Mouse (Mus musculus): ENCODE results near the gene Mapkapk2. TPM values are rescaled to one million over a fixed set of nuclear protein-coding genes. Genes with fewer than 3 reads are reported as not detected.

Gene Mapkapk2
- polyA plus RNA-seq, 1 experiment = 1.3 TPM

GRCm38 (mm10) chr1:131012494-131012893, 85.1 kb downstream of the Mapkapk2 start:
- Histone ChIP-seq H3K36me3 (ENCODE audit: control insufficient read depth) (no peaks in the 10 kb centered on the region), H3K4me3 (replicated peaks) (no peak overlapping the region), H3K27me3 (ENCODE audit: control insufficient read depth) (no peaks in the 10 kb centered on the region), H3K9me3 (ENCODE audit: control insufficient read depth, low read length) (no peaks in the 10 kb centered on the region), H3K4me1 (ENCODE audit: control insufficient read depth) (peaks cover 5% of the 10 kb centered on the region)
- TF ChIP-seq GATA1 (IDR thresholded peaks at IDR 0.05; ENCODE audit: low read length) (no peak), TAL1 (IDR thresholded peaks at IDR 0.05; ENCODE audit: low read length) (no peak)

- Histone ChIP-seq H3K4me3 (replicated peaks) (no peak overlapping the region), H3K9me3 (ENCODE audit: control insufficient read depth, low read length) (no peaks in the 10 kb centered on the region), H3K36me3 (ENCODE audit: control insufficient read depth) (no peaks in the 10 kb centered on the region), H3K27me3 (ENCODE audit: control insufficient read depth) (no peaks in the 10 kb centered on the region), H3K4me1 (ENCODE audit: control insufficient read depth) (peaks cover 5% of the 10 kb centered on the region)
- TF ChIP-seq TAL1 (IDR thresholded peaks at IDR 0.05; ENCODE audit: low read length) (no peak), GATA1 (IDR thresholded peaks at IDR 0.05; ENCODE audit: low read length) (no peak)
These were observed 87.1 kb downstream of the Mapkapk2 start for GRCm38 (mm10) chr1:131010201-131011153.

- no peak overlapping the region for H3K4me3 ChIP-seq (replicated peaks)
- peaks cover 6% of the 10 kb centered on the region for H3K4me1 ChIP-seq (ENCODE audit: control insufficient read depth)
- no peaks in the 10 kb centered on the region for H3K27me3 ChIP-seq (ENCODE audit: control insufficient read depth)
- TF ChIP-seq TAL1 (IDR thresholded peaks at IDR 0.05; ENCODE audit: low read length) = no peak
- TF ChIP-seq GATA1 (IDR thresholded peaks at IDR 0.05; ENCODE audit: low read length) = no peak
- H3K36me3 ChIP-seq (ENCODE audit: control insufficient read depth) = no peaks in the 10 kb centered on the region
- H3K9me3 ChIP-seq (ENCODE audit: control insufficient read depth, low read length) = no peaks in the 10 kb centered on the region
These were observed 91.6 kb downstream of the Mapkapk2 start for GRCm38 (mm10) chr1:131006069-131006468.

Other genes starting within 250 kb of the Mapkapk2 start
- gene Fcmr, start 232.2 kb downstream of the Mapkapk2 start, polyA plus RNA-seq (2012) = 0.04 TPM in 1 of 2 replicates, not detected in the other
- gene Il24, start 210.4 kb downstream of the Mapkapk2 start, polyA plus RNA-seq (2012) = not detected in 2 replicates
- 0.05 TPM in 1 of 2 replicates, not detected in the other for gene Il20, start 186.4 kb downstream of the Mapkapk2 start, polyA plus RNA-seq (2012)
- not detected in 2 replicates for gene Il19, start 157.7 kb downstream of the Mapkapk2 start, polyA plus RNA-seq (2012)
- not detected in 2 replicates for gene Il10, start 78.0 kb downstream of the Mapkapk2 start, polyA plus RNA-seq (2012)
- gene Dyrk3, start 40.5 kb upstream of the Mapkapk2 start, polyA plus RNA-seq (2012) = 3.7 and 5.1 TPM in 2 replicates
- 2.4 and 2.8 TPM in 2 replicates for gene Eif2d, start 55.4 kb upstream of the Mapkapk2 start, polyA plus RNA-seq (2012)
- 0.05 TPM in 1 of 2 replicates, not detected in the other for gene Rassf5, start 147.4 kb upstream of the Mapkapk2 start, polyA plus RNA-seq (2012)
- gene Ikbke, start 181.8 kb upstream of the Mapkapk2 start, polyA plus RNA-seq (2012) = 0.12 TPM in 1 of 2 replicates, not detected in the other